Mouse (Mus musculus) right cerebral cortex, postnatal 14 days (tissue): Measurements from ENCODE around the gene Grin2b.
"Not testable (repeated sequence)": the region's sequence is repeated elsewhere in the genome, so short reads cannot be mapped to it uniquely, and the experiment has no call there.

Source experiments
- DNase-seq: peaks from one replicate; pipeline ENCODE4 v3.0.0; 2022

Gene Grin2b

DNA sequence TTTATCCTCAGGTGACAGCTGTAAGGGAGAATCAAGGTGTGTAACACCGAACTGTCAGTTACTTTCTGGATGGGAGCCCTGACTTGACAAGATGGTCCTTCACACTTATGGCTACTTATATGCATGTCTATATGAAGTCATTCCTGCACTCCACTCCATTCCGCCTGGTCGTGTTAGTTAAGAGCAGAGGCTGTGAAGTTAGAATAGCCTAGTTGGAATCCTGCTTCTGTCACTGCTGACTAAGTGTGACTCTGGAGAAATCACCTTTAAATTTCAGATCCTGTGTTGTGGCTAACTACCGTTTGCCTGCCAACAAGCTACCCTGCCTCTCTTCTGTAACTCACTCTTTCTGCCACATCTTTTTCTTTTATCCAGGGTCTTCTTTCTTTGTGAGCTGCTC, 381.9 kb downstream of the Grin2b start:
- no peak for DNase-seq

DNA sequence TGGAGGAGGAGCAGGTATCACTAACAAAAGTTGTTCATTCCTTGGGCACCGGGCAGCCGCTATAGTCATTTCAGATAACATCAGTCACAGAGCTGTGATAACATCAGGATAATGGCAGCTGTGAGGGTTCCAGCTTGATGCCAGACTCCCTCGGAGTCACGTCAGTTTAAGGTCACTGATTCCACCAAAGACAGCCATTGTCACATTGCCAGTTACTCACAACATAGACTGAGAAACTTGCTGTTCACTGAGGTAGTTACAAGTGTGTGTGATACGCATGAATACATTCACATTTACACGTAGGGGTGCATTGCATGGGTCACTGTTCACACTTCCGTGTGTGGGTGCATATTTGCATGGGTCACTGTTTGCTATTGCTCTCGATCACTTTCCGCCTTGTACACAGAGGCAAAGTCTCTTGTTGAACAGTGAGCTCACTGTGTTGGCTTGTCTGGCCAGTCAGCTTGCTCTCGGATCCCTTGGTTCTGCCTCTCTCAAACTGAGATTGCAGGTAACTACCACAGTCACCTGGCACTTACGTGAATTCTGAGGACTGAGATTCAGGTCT, 383.6 kb downstream of the Grin2b start:
- no peak for DNase-seq

DNA sequence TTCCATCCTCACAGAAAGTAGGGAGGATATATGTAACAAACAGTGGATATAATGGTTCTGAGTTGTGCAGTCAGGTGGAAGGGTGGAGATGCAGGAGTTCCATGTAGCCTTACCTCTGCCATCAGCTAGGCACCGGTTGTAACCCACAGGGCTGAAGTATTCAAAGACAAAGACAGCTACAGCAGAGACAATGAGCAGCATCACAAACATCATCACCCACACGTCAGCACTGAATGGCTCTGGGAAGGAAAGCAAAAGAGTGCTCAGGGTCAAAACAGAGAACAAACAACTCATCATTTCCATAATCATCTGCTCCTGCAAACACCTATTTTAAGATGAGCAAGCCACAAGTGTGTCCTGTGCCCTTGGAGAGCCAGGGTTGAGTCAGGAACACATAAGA, 398.6 kb downstream of the Grin2b start:
- DNase-seq: no peak

DNA sequence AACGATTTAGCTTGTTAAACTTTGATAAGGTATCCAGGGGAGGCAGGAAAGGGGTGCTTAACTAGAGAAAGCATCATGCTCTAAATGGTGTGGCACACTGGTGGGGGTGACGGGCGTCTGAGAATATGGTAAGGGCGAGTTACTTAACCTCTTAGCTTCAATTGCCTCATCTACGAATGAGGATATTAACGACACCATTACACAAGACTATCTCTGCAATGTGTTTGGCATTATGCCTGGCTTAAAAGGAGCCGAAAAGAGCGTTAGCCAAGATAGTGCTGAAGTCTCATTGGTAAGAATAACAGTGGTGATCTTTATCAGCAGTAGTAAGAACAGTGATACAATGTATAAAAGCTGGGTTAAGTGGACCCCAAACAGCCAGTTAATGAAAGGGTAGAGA, 405.7 kb downstream of the Grin2b start:
- DNase-seq: no peak

DNA sequence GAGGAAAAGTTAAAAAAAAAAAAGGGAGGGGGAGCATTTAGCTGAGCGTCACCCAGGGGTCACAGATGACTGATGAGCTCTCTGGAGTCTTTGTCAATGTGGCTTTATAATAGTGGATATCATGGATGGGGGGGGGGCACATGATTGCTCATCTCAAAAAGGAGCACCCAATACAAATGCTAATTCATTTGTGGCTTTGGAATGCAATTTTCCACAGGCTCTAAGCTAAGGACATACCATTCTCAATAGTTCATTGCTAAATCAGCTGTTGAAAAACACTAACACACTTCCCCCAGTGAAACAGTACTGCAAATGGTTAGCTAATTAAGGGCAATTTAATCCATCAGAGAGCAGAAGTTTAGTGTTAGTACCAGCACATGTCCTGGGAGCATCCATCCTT, 414.6 kb downstream of the Grin2b start:
- no peak for DNase-seq

DNA sequence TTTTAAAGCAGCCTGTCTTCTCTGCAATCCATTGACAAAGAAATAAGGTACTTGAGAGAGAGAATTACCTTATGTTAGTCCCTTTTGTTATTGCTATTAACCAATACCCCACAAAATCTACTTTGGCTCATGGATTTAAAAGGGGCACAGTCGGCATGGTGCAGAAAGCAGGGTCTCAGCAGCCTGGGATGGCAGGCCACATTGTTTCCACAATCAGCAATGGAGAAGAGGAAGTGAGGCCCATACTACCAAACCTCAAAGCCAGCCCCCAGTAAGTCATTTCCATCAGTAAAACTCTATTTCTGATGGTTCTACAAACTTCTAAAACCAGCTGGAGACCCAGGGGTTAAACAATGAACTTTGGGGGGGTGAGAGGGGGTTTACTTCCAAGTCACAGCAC, 417.2 kb downstream of the Grin2b start:
- no peak for DNase-seq

DNA sequence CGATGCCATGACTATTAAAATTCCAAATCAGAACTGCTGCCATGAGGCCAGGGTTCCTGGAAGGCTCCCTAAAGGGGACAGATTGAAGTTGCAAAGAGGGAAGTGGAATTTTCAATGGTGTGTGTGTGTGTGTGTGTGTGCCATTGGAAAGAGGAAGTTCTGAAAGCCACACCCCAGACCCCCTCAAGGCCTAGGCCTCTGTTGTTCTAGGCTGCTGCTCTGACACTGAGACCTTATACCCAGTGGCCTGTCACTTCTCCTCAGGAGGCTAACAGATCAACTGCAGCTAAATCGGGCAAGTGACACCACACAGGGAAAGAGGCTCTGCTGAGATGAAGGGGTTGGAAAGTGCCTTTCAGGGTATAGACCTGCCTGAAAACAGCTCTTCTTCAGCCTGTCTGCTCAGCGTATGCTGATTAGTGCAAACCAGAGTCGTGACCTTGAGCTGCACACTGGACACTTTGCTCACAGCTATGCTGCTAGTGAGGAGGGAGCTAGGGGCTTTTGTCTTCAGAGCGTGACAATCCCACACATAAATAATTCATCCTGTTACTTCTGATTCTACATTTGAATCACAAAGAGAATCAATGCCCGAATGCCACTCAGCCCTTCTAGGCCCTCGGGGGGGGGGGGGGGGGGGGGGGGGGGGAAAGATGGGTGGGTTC, 424.8 kb downstream of the Grin2b start:
- no peak for DNase-seq

DNA sequence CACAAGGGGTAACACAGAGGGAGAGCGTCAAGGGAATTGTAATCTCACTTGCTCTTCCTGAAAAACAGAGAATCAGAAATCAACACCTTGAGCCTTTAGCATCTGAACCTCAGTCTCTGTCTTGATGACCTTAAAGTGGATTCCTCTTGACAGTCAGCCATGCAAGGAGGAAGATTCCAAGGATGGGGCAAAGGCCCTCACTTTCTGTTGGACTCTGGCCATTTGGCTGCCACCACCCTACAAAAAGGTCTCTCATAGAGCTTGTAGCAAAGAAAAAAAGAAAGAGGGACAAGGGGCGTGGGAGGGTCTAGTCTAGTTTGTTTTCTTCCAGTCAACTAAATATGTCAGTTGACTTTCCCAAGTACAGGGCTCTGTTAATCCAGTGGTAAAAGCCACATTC, 427.7 kb downstream of the Grin2b start:
- no peak for DNase-seq

DNA sequence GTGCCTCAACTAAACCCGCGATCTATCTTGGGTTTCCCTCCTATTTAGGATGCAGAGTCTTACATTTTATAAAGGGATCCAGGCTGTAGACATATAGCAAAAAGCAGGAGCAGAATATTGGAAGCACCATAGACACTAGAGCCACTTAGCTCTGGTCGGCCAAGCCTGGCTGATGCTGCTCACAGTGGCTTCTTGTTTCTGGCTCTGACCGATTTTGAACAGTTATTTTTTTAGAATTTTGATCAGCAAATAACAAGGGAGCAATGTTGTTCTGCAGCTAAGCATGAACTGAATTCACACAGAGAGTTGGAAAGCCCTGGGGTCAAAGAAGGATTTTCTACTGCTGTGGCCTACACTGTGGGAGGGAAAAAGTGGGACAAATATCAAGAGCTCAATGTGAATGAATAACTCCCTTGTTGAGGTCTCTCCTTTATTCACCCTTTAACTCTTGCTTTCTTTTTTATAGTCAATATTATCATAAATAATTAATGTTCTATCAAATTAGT, 439.0 kb downstream of the Grin2b start:
- no peak for DNase-seq

DNA sequence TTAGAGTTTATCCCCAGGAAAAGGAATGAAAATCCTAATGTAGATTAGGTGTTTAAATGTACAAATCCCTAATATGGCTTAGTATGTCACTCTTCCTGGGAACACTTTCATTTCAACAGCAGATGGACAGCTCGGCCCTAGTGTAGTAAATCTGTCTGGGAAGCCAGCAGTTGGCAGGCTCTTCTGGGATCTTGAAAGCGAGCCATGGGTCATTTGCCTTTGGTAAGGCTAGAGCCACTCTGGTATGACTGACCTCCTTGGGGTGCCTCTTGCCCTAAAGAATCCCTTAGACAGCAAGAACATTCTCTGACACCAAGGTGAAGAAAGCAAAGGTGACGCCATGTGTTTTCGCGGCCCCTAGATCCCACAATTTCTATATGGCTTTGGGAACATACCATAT, 446.2 kb downstream of the Grin2b start:
- DNase-seq: no peak

DNA sequence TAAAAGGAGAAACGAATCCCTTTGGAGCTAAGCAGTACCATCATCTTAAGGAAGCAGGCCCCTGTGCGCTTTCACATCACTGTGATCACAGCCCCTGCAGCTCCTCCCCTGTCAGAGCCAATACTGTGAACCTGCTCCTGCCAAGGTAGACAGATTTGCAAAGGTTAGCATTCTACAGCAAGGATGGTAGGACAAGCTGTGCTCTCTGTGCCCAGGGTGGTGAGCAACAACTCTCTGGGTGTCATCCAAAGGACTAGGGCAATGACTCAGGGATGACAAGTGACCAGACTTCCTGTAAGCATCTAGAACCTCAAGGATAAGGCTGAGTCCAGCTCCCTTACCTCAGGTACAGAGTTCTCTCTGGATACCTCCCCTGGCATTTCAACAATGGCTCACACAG, 451.6 kb downstream of the Grin2b start:
- no peak for DNase-seq

DNA sequence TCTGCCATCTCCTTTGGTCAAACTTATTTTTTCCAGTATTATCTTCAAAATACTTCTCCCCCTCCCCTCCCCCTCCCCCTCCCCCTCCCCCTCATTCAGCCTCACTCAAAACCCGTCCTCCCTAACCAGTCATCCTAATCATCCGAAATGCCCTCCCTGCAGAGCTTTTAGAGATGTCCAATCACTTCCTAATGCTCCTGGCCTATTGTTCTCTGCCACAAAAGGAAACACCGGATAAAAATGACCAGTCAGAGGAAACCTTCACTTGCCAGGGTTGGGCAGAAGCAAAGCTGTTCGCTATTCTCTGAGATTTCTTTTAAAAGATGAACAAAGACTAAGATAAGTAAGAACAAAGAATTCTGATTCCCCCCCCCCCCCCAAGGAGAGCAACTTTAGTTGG, 458.4 kb downstream of the Grin2b start:
- DNase-seq: no peak

DNA sequence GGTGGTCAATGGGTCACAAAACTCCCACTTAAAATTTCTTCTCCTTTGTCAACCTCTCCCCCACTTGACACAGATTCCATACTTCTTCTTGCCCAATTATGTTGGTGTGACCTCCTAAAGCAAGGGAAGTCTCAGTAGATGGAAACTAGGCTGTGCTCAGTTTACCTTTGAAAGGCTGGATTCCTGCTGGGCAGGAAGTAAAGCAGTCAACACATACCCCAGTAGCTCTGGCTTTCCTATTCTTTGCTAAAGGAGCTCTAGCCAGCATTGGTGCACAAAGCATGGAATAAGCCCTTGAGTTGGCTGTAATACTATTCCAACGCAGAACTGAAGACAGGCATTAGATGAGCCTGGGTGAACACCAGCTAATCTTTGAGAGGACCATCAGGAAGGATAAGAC, 459.1 kb downstream of the Grin2b start:
- no peak for DNase-seq

DNA sequence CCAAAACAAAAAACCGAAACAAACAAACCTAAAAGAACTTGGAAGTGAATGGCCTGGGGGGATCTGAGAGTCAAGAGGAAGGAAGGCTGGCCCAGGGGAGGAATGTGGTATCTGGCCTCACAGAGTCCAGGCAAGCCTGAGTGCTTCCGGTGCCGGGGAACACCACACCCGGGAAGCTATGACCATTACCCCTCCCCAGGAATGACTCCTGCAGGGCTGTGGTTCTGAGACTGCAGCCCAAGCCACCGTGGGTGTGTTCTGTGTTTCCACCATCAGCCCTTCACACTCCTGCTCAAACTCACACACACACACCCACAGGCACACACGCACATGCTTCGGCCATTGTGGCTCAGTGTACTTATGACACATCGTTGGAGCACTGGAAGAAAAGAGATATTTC, 459.6 kb downstream of the Grin2b start:
- DNase-seq: no peak

DNA sequence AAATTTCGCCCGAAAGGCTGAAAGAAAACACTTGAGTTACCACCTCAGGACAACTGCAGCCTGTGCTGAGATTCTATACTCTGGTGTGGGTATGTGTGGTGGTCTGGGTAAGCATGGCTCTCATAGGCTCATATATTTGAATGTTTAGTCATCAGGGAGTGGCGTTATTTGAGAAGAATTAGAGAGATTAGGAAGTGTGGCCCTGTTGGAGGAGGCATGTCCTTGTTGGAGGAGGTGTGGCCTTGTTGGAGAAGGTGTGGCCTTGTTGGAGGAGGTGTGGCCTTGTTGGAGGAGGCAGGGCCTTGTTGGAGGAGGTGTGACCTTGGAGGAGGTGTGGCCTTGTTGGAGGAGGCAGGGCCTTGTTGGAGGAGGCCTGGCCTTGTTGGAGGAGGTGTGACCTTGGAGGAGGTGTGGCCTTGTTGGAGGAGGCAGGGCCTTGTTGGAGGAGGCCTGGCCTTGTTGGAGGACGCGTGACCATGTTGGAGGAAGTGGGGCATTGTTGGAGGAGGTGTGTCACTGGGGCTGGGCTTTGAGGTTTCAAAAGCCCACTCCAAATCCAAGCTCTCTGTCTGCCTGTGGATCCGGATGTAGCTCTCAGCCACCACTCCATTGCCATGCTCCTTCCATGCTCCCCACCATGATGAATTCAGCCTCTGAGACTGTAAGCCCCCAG, 466.3 kb downstream of the Grin2b start:
- DNase-seq: not testable (repeated sequence)

DNA sequence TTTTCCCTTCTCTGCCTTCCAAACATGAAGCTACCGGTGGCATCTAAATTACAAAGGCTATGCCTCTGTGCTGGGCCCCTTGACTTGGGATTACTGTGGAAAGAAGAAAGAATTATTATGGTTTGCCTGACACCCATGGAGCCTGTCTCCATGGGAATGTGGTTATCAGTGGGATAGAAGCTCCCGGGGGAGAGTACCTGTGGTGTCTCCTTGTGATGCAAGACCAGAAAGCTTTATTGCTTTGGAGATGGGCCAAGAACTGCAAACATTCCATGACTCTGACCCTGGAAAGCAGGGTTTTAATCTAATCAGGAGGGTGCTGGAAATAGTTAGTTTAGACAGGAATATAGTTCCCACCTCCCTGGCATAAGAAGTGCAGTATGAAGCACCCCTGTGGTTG, 469.7 kb downstream of the Grin2b start:
- DNase-seq: no peak

DNA sequence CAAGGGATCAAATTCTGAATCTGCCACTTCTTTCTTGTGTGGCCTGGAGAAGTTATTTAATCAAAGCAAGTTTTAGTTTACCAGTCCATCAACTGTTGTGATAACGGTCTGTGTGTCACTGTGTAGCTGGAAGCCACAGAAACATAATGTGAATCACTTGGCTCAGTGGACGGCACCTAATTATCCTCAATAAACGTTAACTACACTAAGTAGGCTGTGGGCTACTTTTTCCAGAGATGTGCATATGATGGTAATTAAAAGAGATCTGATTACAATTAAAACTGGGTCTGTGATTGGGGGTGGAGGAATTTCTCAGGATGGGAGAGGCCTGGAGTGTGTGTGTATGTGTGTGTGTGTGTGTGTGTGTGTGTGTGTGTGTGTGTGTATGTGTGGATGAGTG, 471.9 kb downstream of the Grin2b start:
- no peak for DNase-seq

DNA sequence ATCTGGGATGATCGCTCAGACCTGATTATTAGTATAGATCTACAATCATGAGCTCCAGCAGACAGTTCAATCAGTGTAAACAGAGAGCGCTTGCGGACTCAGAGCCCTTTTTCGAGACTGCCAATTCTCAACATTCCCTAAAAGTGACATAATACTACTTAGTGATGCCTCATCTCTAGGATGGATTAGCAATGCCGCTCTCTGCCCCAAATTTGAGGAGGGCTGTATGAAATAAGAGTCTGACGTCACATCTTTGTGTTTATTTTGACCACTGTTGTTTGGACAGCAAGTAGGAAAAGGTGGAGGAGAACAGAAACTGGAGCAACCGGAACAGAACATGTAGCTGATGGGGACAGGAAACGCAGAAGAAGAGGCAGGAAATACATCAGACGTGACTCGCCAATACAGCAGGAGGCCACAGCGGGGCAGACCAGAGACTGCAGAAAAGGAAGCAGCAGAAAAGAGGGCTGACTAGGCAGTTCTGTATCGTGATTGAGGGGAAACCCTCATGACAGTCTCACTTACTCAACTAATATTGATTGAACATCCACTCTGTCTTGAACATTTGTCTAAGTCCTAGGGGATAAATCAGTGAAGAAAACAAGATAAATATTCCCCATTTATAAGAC, 472.5 kb downstream of the Grin2b start:
- DNase-seq: no peak

DNA sequence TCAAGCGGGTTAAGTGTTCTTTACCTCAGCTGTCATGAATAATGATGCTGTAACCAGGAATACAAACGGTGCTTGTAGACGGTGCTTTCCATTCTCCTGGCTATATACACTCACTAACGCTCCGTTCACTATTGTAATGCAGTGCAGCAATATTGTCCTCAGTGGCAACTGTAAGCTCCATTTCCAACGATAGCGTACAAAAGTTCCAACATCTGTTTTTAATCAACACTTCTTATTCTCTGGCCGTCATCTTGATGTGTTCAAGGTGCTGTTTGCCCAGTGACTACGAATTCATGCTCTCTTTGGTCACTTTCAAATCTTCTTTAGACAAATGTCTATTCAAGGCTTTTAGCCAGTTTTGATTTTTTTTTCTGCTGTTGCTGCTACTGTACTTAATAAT, 480.8 kb downstream of the Grin2b start:
- DNase-seq: no peak

DNA sequence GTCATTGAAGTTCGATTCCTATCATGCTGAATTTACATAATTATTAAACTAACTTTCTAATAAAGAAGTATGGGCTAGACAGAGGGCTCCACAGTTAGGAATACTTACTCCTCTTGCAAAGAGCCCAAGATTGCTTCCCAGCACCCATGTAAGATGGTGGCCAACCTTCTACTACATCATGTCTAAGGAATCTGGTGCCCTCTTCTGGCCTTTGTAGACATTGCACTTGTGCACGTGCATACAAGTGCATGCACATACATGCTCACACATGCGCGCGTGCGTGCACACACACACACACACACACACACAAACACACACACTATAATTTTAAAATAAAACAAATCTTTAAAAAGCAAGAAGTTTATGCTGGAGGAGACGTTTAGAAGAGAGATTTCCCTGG, 481.8 kb downstream of the Grin2b start:
- DNase-seq: no peak

DNA sequence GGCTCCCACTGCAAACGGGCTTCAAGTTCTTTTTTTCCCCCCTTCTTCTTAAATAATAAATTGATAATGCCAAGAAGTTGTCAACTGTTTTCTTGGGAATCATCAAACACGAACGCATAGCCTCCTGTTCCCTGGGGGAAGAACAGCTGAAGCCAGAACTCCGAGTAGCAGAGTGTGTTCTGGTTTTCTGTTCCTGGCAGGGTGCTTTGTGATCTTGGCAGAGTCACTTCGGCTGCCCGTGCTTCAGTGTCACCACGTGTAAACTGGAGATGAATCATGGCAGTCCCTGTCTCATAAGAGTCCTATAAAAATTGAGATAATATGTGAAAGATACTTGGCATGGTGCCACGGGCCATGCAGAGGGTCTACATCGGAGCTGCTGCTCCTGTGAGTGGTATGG, 485.4 kb downstream of the Grin2b start:
- no peak for DNase-seq

DNA sequence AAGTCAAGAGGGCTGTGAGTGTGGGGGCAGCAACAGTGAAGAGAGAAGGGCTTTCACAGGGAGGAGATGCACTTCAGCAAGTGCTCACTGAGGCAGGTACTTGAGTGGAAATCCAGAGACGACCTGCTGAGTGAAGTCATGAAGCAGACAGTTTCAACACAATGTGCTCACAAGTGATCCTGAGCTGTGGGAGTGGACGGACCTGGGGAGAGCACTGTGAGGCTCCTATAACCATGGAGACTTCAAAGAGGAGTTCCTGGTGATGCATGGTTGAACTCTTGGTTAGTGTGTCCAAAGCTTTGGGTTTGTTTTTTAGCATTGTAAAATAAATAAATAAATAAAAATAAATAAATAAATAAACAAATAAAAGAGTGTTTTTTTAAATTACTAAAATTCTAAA, 489.1 kb downstream of the Grin2b start:
- DNase-seq: no peak

DNA sequence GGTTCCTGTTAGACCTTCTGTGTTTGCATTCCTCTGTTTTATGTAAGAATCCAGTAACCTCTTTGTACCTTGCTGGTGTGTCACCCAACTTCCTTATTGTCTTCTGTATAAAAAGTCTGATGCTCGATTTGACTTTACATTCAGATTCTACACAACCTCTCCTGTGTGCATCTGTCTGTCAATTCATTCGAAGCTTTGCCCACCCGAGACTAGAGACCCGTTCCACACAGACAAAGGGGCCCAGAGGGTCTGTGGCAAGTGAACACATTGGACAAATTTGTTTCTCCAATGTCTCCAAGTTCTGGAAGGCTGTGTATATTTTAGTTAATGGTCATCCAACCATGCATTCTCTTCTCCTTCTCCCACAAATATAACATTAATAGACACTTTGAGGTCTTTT, 491.9 kb downstream of the Grin2b start:
- not testable (repeated sequence) for DNase-seq

DNA sequence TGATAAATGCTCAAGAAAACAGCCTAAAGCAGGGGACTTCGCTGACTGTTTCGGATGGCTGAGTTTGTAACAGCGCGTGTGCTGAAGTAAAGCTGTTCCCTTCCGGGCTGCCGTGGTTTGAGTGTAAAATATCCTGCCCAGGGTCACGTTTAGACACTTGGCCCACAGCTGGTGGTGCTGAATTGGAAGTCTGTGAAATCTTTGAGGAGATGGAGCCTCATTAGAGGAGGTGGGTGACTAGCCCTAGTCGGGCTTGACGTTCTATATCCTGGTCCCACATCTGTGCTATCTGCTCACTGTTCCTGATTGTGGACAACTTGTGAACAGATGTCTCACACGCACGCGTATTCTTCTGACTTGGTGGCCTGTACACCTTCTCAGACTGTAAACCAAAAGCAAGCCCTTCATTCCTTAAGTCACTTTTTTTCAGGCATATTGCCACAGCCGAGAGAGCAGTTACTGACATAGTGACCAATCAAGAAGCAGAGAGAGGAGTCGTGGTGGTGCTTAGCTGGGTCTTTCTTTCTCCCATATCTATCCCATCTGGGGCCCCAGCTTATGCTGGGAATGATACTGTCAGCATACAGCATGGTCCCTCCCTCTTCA, 493.1 kb downstream of the Grin2b start:
- no peak for DNase-seq
